Mouse (Mus musculus) megakaryocyte progenitor cell, adult 5-6 weeks (primary cell): ENCODE data around the gene Gfra4. TPM values are rescaled to one million over a fixed set of nuclear protein-coding genes. Genes with fewer than 3 reads are reported as not detected.

Experiments
- ATAC-seq: replicated peaks from 2 replicates; pipeline ENCODE4 v1.8.0; 2016; ENCODE audit warnings: mild to moderate bottlenecking, moderate TSS enrichment, inconsistent platforms; ENCODE audit not compliant: poor library complexity
- total RNA-seq, 2 experiments: library from RNA; stranded (forward) in 1 of 2; stranded (reverse) in 1 of 2; fragments of 157-497, 149-512 nt in 1 of 2; fragments of 200-1000 nt in 1 of 2; gene quantifications; 2 replicates each; pipeline versions ENCODE4 v1.2.3 to v1.2.4; 2015 to 2017

Gfra4 gene
- total RNA-seq (2015) (not detected in 2 replicates), total RNA-seq (2017) (not detected in 2 replicates)

GRCm38 (mm10) chr2:131042988-131043387, at the start of gene Gfra4:
Gene Gfra4, minus strand, starts transcription at chr2:131043088.
- ATAC-seq, result no peak

GRCm38 (mm10) chr2:131090852-131091251, 48.0 kb upstream of the Gfra4 start:
- ATAC-seq, result peak; percentile 16

GRCm38 (mm10) chr2:131089634-131090033, 46.7 kb upstream of the Gfra4 start:
- ATAC-seq, result peak; percentile 48

GRCm38 (mm10) chr2:131088581-131088980, 45.7 kb upstream of the Gfra4 start:
- peak; percentile 40; the same call in 1 of the 2 replicates for ATAC-seq

- peak; percentile 36 for ATAC-seq
Observed at GRCm38 (mm10) chr2:131086667-131087390, 43.9 kb upstream of the Gfra4 start, which contains the start of gene Siglec1. Gene Siglec1, minus strand, starts transcription at chr2:131086765.

- no peak for ATAC-seq
Observed at GRCm38 (mm10) chr2:131084206-131084605, 41.3 kb upstream of the Gfra4 start.

GRCm38 (mm10) chr2:131080507-131080906, 37.6 kb upstream of the Gfra4 start:
- ATAC-seq, result peak; percentile 78

- no peak for ATAC-seq
Observed at GRCm38 (mm10) chr2:131072536-131072935, 29.6 kb upstream of the Gfra4 start.

GRCm38 (mm10) chr2:131067481-131067880, 24.6 kb upstream of the Gfra4 start:
- ATAC-seq, result no peak

GRCm38 (mm10) chr2:131066342-131066741, 23.5 kb upstream of the Gfra4 start:
- no peak for ATAC-seq

GRCm38 (mm10) chr2:131063404-131063864, 20.5 kb upstream of the Gfra4 start, which contains the start of gene Adam33:
Gene Adam33, minus strand, starts transcription at chr2:131063814.
- ATAC-seq, result peak; percentile 68

GRCm38 (mm10) chr2:131061607-131062006, 18.7 kb upstream of the Gfra4 start:
- no peak for ATAC-seq

- ATAC-seq, result no peak
Observed at GRCm38 (mm10) chr2:131060784-131061183, 17.9 kb upstream of the Gfra4 start.

- ATAC-seq, result no peak
Observed at GRCm38 (mm10) chr2:131059781-131060540, 17.1 kb upstream of the Gfra4 start.

GRCm38 (mm10) chr2:131059377-131059776, 16.5 kb upstream of the Gfra4 start:
- no peak for ATAC-seq

- ATAC-seq, result no peak
Observed at GRCm38 (mm10) chr2:131058672-131059071, 15.8 kb upstream of the Gfra4 start.

GRCm38 (mm10) chr2:131056191-131056590, 13.3 kb upstream of the Gfra4 start:
- peak; percentile 61 for ATAC-seq

- ATAC-seq, result peak; percentile 67
Observed at GRCm38 (mm10) chr2:131055631-131056030, 12.7 kb upstream of the Gfra4 start.

GRCm38 (mm10) chr2:131054646-131055264, 11.9 kb upstream of the Gfra4 start:
- ATAC-seq, result no peak

- ATAC-seq, result no peak
Observed at GRCm38 (mm10) chr2:131053851-131054645, 11.2 kb upstream of the Gfra4 start.
